Mouse (Mus musculus) hindbrain, embryonic 12.5 days (tissue): ENCODE results near the gene Syne1. TPM values are rescaled to one million over a fixed set of nuclear protein-coding genes. Genes with fewer than 3 reads are reported as not detected.

Experiments
- ATAC-seq: fragments of 200-750 bp; cut with Nextera tagmentation; 2 replicates; pipeline ENCODE4 v1.8.0; 2017; ENCODE audit warnings: moderate TSS enrichment; ENCODE audit not compliant: low FRiP score
- H3K27ac ChIP-seq: fragments of 300-500 bp; sonication (generic); 2 replicates; pipeline ENCODE4 v1.5.1; 2016; ENCODE audit warnings: mild to moderate bottlenecking
- H3K27me3 ChIP-seq: fragments of 300-500 bp; sonication (generic); 2 replicates; pipeline ENCODE4 v1.6.1; 2016; ENCODE audit warnings: mild to moderate bottlenecking
- H3K36me3 ChIP-seq: fragments of 300-500 bp; sonication (generic); 2 replicates; pipeline ENCODE4 v1.6.1; 2016; ENCODE audit warnings: mild to moderate bottlenecking
- H3K4me1 ChIP-seq: fragments of 300-500 bp; sonication (generic); 2 replicates; pipeline ENCODE4 v1.6.1; 2016
- H3K4me2 ChIP-seq: fragments of 300-500 bp; sonication (generic); replicated peaks from 2 replicates; pipeline ENCODE4 v1.6.1; 2016; ENCODE audit warnings: mild to moderate bottlenecking
- H3K4me3 ChIP-seq: fragments of 300-500 bp; sonication (generic); 2 replicates; pipeline ENCODE4 v1.5.1; 2016; ENCODE audit warnings: mild to moderate bottlenecking
- H3K9ac ChIP-seq: fragments of 300-500 bp; sonication (generic); 2 replicates; pipeline ENCODE4 v1.6.1; 2016; ENCODE audit warnings: mild to moderate bottlenecking, moderate library complexity
- H3K9me3 ChIP-seq: fragments of 300-500 bp; sonication (generic); replicated peaks from 2 replicates; pipeline ENCODE4 v1.6.1; 2016; ENCODE audit warnings: mild to moderate bottlenecking
- WGBS: fragments of 180-500 bp; shearing (Covaris S2); methylation state at CpG from one replicate; pipeline ENCODE4 v1.1.7; 2016; 5-methylcytosine and 5-hydroxymethylcytosine counted together
- polyA plus RNA-seq: library from polyadenylated mRNA; unstranded; fragments of >200 nt; fragmentation: Nextera tagmentation; extraction: Ambion mirVana; gene quantifications from 2 replicates; pipeline ENCODE4 v1.2.1, GENCODE M21; 2016

The Syne1 gene
- polyA plus RNA-seq, 1 experiment from 2014 or later = 7.0 TPM

DNA sequence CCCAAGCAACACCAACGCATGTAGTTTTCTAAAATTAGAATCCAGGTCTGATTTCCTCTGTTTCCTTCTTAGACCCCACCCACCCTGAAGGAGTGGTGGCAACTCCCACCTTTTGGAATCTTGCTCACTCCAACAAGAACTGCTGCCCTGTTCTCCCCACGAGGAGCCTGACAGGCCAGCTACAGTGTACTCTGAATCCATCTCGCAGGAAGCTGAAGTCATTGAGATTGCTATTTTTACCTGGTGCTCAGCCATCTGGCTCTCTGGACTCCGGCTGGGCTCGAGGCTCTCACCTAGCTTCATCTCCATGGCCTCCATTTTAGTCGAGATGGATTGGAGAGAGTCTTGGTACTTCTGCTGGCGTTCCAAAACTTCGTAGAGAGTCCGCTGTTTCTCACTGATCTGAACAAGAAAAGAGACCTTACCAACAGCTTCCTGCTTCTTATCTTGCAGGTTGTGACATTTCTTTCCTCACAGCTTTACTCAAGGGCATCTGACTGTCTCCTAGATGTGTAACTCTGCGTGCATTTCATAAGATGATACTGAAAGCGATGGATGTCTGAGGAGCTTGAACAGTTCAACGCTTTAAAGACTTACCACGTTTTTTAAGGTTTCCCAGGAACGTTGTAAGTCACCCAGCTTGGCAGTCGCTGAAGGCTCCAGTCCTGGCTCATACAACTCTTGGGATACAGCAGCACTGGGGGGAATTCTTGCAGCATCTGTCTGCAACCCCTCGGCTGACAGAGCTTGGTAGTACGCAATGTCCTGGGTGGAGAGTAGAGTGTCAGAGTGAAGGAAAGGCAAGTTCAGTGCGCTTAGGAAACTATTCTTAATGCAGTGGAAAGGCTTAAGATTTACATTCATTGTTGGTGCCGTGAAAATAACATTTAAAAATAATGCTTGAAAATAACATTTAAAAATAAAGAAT, 365.9 kb downstream of the Syne1 start:
- ATAC-seq = no peak
- WGBS = 86% methylated on average over 19 of the region's 19 CpGs
- Histone ChIP-seq H3K27ac (no peak overlapping the region), H3K36me3 (peaks cover 5% of the 10 kb centered on the region), H3K4me2 (no peak overlapping the region), H3K4me3 (no peak overlapping the region), H3K4me1 (no peaks in the 10 kb centered on the region), H3K27me3 (no peaks in the 10 kb centered on the region), H3K9me3 (0 out of 2 replicates have a peak, but pooled peaks cover 3% of the 10 kb centered on the region), H3K9ac (no peak overlapping the region)

DNA sequence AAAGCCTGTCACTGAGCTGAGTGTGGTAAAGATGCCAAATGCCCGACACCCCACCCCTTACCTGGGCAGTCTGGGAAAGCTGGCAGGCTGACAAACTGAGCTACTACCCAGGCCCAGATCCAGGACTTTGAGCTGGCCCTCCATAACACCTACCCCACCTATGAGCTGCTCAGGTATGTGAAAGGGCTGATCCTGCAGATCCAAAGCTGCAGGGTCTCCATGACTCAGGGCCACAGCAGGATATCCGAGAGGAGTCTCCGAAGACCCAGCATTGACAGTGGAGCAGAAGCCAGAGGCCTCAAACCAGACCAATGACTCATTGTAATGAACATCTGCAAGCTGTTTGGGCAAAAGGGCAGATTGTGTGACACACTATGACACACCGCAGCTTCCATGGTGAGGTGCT, 369.5 kb downstream of the Syne1 start:
- H3K9ac ChIP-seq = no peak overlapping the region
- no peak for ATAC-seq
- no peaks in the 10 kb centered on the region; the same call in none of the 2 replicates for H3K36me3 ChIP-seq
- H3K27me3 ChIP-seq = no peaks in the 10 kb centered on the region
- WGBS = 89% methylated on average over 4 of the region's 4 CpGs
- H3K4me2 ChIP-seq = no peak overlapping the region
- no peaks in the 10 kb centered on the region for H3K9me3 ChIP-seq
- H3K4me1 ChIP-seq = no peaks in the 10 kb centered on the region
- H3K27ac ChIP-seq = no peak overlapping the region
- no peak overlapping the region for H3K4me3 ChIP-seq

DNA sequence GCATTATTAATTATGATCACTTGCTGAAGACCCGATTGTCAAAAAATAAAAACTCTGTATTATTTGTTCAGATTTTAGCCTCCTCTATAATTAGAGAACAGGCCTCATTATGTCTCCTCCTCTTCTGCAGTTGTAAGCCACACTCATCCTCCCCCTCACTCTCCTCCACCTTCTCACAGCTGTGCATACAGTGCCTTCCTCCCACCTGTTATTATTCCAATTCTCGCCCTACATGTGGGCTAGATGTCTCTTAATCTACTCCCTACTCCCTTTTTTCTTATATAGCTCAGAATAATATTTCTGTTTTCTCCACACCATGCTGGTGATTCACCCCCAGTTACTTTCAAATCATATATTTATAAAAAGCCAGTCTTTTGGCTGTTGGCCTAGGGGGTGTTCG, 371.4 kb downstream of the Syne1 start:
- 89% methylated on average over 3 of the region's 3 CpGs for WGBS
- no peaks in the 10 kb centered on the region; the same call in none of the 2 replicates for H3K36me3 ChIP-seq
- ATAC-seq = no peak
- no peak overlapping the region for H3K4me3 ChIP-seq
- no peak overlapping the region for H3K27ac ChIP-seq
- H3K9ac ChIP-seq = no peak overlapping the region
- no peaks in the 10 kb centered on the region for H3K27me3 ChIP-seq
- H3K9me3 ChIP-seq = no peaks in the 10 kb centered on the region
- no peak overlapping the region for H3K4me2 ChIP-seq
- no peaks in the 10 kb centered on the region for H3K4me1 ChIP-seq

DNA sequence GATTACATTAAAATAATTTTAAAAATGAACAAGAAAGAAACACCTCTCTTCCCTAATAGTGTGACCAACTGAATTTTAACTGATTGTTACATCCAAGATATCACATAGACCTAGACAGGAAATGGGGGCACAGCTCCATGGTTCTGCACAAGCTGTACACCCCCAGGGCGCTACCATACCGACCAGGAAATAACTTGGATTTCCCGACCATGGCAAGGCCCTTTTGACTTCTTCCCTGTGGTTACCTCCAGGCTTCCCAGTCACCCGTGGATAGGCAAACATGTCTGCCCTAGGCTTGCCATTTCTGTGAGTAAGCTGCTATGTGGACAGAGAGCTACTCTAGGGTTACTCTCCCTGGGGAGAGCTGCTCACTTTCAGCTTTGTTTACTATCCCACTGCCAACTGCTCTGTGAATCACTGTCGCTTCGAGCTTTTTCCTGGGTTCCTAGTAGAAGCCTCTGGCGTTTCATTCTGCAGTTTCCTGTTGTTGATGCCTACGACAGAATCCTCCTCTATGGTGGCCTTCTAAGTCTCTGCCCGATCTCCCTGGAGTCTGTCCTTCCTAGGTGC, 373.8 kb downstream of the Syne1 start:
- H3K27me3 ChIP-seq = no peaks in the 10 kb centered on the region
- ATAC-seq = peak; percentile 26; the same call in 1 of the 2 replicates
- H3K9ac ChIP-seq = no peak overlapping the region
- no peak overlapping the region for H3K27ac ChIP-seq
- H3K4me3 ChIP-seq = no peak overlapping the region
- no peaks in the 10 kb centered on the region for H3K4me1 ChIP-seq
- 68% methylated on average over 9 of the region's 9 CpGs for WGBS
- H3K9me3 ChIP-seq = no peaks in the 10 kb centered on the region
- no peak overlapping the region for H3K4me2 ChIP-seq
- H3K36me3 ChIP-seq = no peaks in the 10 kb centered on the region

DNA sequence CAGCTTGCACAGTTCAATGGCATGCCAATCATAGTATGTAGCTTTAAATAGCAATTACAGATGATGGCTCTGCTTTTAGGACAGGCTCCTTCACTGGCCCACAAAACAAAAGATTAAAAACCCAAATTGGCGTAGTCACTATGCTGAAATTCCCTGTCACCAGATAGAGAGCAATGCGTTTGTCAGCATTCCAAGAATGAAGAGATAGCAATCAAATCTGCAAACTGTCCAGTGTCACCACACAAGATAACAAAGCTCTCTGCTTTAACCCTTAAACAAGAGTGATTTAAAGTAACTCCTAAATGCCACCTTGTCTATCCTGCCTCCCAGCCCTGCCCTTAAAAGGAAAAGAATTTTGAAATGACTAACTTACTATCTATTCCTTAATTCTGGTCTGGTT, 374.9 kb downstream of the Syne1 start:
- H3K9me3 ChIP-seq = no peaks in the 10 kb centered on the region
- H3K9ac ChIP-seq = no peak overlapping the region
- no peak overlapping the region for H3K27ac ChIP-seq
- H3K4me2 ChIP-seq = no peak overlapping the region
- no peaks in the 10 kb centered on the region for H3K36me3 ChIP-seq
- H3K4me1 ChIP-seq = no peaks in the 10 kb centered on the region
- no peak overlapping the region for H3K4me3 ChIP-seq
- WGBS = 83% methylated on average over 2 of the region's 2 CpGs
- no peaks in the 10 kb centered on the region for H3K27me3 ChIP-seq
- ATAC-seq = no peak

DNA sequence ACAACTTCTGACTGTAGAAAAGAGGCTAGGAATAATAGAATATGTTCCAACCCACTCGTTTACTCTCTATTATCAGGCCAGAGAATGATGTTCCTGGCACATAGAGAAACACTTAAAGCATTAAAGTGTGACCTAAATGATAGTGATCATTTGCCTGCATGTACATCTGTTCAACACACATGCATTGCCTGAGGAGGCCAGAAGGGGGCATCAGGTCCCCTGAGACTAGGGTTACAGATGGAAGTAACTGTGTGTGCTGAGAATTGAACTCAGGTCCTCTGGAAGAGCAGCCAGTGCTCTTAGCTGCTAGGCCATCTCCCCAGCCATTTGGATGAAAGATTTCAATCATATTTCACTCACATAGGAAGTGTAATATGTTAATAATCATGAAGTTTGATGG, 380.9 kb downstream of the Syne1 start:
- Histone ChIP-seq H3K9me3 (no peaks in the 10 kb centered on the region; the same call in 1 of the 2 replicates), H3K27me3 (no peaks in the 10 kb centered on the region), H3K4me2 (no peak overlapping the region), H3K27ac (no peak overlapping the region), H3K4me3 (no peak overlapping the region), H3K36me3 (no peaks in the 10 kb centered on the region), H3K4me1 (no peaks in the 10 kb centered on the region), H3K9ac (no peak overlapping the region)
- ATAC-seq = no peak
- 80% methylated on average over 1 of the region's 1 CpGs for WGBS

DNA sequence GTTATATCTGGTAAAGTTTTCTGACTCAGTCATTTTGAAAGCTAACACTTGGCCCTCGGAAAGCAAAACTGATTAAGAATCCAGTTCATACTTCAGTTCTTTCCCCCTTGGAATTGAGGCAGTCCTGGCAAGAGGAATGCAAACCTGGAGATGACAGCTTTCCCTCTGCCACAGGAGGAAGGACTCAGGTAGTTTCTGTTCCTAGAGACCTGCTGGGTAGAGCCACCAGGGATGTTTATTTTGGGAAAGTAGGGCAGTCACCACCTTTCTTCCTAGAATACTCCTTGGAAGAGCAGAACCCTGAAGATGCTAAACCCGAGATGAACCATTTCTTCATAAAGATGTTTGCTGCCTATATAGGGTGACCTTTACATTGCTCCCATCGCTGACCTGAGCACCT, 383.8 kb downstream of the Syne1 start:
- Histone ChIP-seq H3K9me3 (no peaks in the 10 kb centered on the region; the same call in 1 of the 2 replicates), H3K4me1 (no peaks in the 10 kb centered on the region), H3K27ac (no peak overlapping the region), H3K4me2 (no peak overlapping the region), H3K27me3 (no peaks in the 10 kb centered on the region), H3K36me3 (no peaks in the 10 kb centered on the region), H3K4me3 (no peak overlapping the region), H3K9ac (no peak overlapping the region)
- no peak for ATAC-seq
- 88% methylated on average over 3 of the region's 3 CpGs for WGBS

DNA sequence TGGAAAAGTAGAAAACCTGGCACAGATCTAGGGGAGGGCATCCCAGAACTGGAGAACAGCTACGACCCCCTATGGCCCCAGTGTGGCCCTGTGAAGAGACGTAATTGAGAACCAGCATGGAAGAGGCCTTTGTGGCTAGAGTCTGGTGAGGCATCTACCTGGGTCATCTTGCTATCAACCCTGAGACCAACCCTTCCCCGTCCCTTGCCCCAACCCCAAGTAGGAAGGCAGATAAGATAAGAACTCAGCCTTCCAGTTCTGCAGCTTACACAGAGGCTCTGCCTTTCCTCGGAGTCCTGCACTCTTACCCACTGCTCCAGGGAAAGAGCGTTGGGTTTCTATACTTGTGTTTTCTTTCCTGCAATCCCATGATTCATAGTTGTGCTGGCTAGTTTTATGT, 385.8 kb downstream of the Syne1 start:
- H3K9ac ChIP-seq = no peak overlapping the region
- WGBS = 87% methylated on average over 5 of the region's 5 CpGs
- H3K27ac ChIP-seq = no peak overlapping the region
- no peaks in the 10 kb centered on the region; the same call in 1 of the 2 replicates for H3K9me3 ChIP-seq
- H3K4me2 ChIP-seq = no peak overlapping the region
- ATAC-seq = no peak
- no peaks in the 10 kb centered on the region for H3K36me3 ChIP-seq
- no peaks in the 10 kb centered on the region for H3K27me3 ChIP-seq
- no peaks in the 10 kb centered on the region for H3K4me1 ChIP-seq
- no peak overlapping the region for H3K4me3 ChIP-seq

DNA sequence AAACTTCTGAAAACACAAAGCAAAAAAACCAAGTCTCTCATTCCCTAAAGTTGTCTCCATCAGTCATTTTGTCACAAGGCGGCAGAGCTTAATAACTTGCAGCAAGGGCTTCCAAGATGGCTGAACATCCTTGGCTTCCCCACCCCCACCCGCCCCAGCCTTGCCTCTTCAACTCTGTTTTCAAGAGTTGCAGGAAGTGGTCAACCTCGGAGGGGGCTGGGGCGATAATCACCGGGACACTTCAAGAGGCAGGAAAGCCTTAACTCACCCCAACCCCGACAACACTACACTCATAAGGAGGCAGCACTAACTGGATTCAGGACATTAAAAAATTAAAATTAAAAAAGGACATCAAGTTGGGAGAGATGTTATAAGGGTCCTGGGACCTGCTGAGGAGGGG, 387.5 kb downstream of the Syne1 start:
- Histone ChIP-seq H3K4me2 (no peak overlapping the region), H3K9me3 (no peaks in the 10 kb centered on the region), H3K27me3 (no peaks in the 10 kb centered on the region), H3K4me1 (no peaks in the 10 kb centered on the region), H3K27ac (no peak overlapping the region), H3K9ac (no peak overlapping the region), H3K4me3 (no peak overlapping the region), H3K36me3 (no peaks in the 10 kb centered on the region)
- no peak for ATAC-seq
- WGBS = 70% methylated on average over 6 of the region's 6 CpGs

DNA sequence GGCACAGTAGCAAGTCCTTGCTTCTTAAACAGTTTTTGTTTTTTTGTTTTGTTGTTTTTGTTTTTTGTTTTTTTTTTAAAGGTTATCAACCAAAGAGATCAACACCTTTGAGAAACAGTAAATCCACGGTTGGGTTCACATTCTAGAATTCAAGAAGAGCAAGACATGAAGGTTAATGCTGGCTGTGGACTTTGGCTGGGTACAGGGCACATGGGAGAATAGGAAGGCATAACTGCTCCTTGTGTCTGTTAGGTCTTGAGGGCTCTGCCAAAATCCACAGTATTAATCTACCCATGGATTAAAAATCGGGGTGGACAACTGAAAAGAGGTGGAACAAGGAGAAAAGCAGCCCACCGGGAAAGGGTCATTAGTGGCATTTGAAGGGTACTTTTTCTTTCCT, 388.0 kb downstream of the Syne1 start:
- no peak overlapping the region for H3K9ac ChIP-seq
- no peaks in the 10 kb centered on the region for H3K27me3 ChIP-seq
- no peak for ATAC-seq
- H3K36me3 ChIP-seq = no peaks in the 10 kb centered on the region
- no peak overlapping the region for H3K4me3 ChIP-seq
- 81% methylated on average over 3 of the region's 3 CpGs for WGBS
- no peak overlapping the region for H3K4me2 ChIP-seq
- no peaks in the 10 kb centered on the region for H3K4me1 ChIP-seq
- H3K27ac ChIP-seq = no peak overlapping the region
- no peaks in the 10 kb centered on the region for H3K9me3 ChIP-seq

DNA sequence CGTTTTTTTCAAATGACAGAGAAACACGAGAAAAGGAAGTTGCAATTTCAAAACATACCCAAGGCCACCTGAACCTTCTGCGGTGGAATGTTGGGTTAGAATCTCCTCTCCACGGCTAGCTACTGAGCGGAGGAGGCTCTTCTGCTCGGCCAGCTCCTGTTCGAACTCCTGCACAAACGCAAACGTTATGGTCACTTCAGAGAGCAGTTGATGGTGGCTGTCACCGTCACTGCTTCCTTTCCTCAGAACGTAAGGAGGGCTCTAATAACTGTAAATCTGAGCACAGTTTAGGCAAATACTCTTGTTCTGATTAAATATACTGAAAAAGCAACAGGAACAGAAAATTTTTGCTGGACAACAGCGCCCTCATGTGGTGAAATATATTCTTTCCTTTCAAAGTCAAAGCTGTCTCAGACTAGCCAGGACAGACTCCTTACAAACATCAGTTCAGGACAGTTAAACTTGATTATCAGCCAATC, 389.8 kb downstream of the Syne1 start:
- no peaks in the 10 kb centered on the region for H3K4me1 ChIP-seq
- no peaks in the 10 kb centered on the region for H3K36me3 ChIP-seq
- no peak overlapping the region for H3K27ac ChIP-seq
- no peak overlapping the region for H3K4me3 ChIP-seq
- ATAC-seq = 0 out of 2 replicates have a peak, but pooled peaks have one; percentile 40
- H3K9me3 ChIP-seq = no peaks in the 10 kb centered on the region
- no peak overlapping the region for H3K9ac ChIP-seq
- WGBS = 53% methylated on average over 12 of the region's 12 CpGs
- H3K27me3 ChIP-seq = no peaks in the 10 kb centered on the region
- no peak overlapping the region for H3K4me2 ChIP-seq

DNA sequence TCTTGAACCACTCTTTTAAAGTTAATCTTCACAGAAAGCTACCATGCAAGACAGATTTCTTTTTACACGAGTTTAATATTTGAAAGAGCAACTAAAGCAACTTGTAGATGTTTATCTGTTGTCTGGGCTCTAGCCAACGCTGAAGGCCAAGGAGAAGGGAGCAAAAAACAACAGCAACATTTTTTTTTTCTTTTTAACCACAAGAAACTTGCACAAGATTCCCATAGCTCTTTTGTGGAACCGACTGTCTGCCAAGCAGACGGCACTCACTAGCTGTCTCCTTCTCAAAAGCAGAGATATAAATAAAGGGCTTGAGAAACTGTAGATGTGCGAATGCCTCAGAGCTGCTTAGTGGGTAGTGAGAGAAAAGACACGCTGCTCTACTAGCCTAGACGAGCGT, 391.6 kb downstream of the Syne1 start:
- 85% methylated on average over 8 of the region's 8 CpGs for WGBS
- no peaks in the 10 kb centered on the region for H3K4me1 ChIP-seq
- H3K9me3 ChIP-seq = no peaks in the 10 kb centered on the region
- H3K27ac ChIP-seq = no peak overlapping the region
- H3K4me2 ChIP-seq = no peak overlapping the region
- no peak overlapping the region for H3K4me3 ChIP-seq
- no peak overlapping the region for H3K9ac ChIP-seq
- ATAC-seq = no peak
- H3K36me3 ChIP-seq = no peaks in the 10 kb centered on the region
- H3K27me3 ChIP-seq = no peaks in the 10 kb centered on the region
